Mouse (Mus musculus): ENCODE data around the gene Ist1. TPM values are rescaled to one million over a fixed set of nuclear protein-coding genes. Genes with fewer than 3 reads are reported as not detected.

The Ist1 gene
- polyA plus RNA-seq, 1 experiment from 2014 or later: 197 TPM

DNA sequence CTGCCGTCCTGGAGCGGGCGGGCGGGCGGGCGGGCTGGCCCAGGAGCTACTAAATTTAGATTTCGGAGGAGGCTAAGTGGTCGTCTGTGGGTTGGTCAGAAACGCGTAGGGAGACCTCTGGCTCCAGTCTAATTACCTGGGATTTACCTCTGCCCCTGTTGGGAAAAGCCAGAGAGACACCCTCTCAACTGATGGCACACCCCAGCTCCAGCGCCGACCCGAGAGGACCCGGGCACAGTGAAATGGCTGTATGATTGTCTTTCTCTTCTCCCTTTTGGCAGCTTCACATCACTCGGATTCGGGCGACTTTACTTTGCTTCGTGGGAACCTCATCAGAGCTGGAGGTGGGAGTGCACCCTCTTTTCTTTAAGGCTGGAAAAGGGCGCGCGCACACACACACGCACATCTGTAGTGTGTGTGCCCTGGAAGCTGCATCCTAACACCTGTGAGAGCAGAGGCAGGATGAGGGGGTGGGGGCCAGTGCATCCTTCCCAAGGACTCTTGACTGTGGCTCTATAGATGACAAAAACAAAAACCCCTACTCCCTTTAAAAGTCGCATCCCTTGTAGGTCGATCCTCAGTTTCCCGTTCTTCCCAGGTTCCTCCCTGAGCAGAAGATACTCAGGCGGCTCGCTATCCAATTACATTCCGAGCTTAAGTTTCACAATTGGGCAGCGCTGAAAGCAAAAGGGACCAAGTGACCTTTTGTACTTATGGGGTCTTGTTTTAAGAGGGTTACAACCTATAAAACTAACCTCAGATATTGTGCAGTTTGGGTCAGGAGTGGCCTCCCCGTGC, 13.2 kb upstream of the Ist1 start:
- Histone ChIP-seq H3K9ac (peak overlapping the region; percentile 99), H3K4me1 (peaks cover 22% of the 10 kb centered on the region), H3K9me3 (no peaks in the 10 kb centered on the region), H3K4me3 (peak overlapping the region; percentile 98), H3K4me2 (replicated peaks) (peak overlapping the region; percentile 85), H3K36me3 (peaks cover 32% of the 10 kb centered on the region), H3K27ac (peak overlapping the region; percentile 92; the same call in 1 of the 2 replicates), H3K27me3 (replicated peaks) (peaks cover 6% of the 10 kb centered on the region)
- 1% methylated on average over 30 of the region's 30 CpGs for WGBS
- peak; percentile 61 for ATAC-seq (ENCODE audit: low FRiP score, low read depth)

- Histone ChIP-seq H3K27ac (peak within 1 kb of the TSS; percentile 92), H3K4me2 (replicated peaks) (peak within 1 kb of the TSS; percentile 85), H3K27me3 (replicated peaks) (peaks cover 6% of the 10 kb centered on the region), H3K4me3 (peak within 1 kb of the TSS; percentile 98), H3K9ac (peak within 1 kb of the TSS; percentile 99), H3K36me3 (peaks cover 24% of the 10 kb centered on the region), H3K4me1 (peaks cover 22% of the 10 kb centered on the region), H3K9me3 (no peaks in the 10 kb centered on the region)
- under 1% methylated on average over 77 of the region's 100 CpGs for WGBS
- peak; percentile 86 for ATAC-seq (ENCODE audit: low FRiP score, low read depth)
Measured at GRCm38 (mm10) chr8:109705320-109706075, 12.4 kb upstream of the Ist1 start, which contains the start of gene Zfp821. Zfp821 (plus strand) TSS chr8:109705546.

DNA sequence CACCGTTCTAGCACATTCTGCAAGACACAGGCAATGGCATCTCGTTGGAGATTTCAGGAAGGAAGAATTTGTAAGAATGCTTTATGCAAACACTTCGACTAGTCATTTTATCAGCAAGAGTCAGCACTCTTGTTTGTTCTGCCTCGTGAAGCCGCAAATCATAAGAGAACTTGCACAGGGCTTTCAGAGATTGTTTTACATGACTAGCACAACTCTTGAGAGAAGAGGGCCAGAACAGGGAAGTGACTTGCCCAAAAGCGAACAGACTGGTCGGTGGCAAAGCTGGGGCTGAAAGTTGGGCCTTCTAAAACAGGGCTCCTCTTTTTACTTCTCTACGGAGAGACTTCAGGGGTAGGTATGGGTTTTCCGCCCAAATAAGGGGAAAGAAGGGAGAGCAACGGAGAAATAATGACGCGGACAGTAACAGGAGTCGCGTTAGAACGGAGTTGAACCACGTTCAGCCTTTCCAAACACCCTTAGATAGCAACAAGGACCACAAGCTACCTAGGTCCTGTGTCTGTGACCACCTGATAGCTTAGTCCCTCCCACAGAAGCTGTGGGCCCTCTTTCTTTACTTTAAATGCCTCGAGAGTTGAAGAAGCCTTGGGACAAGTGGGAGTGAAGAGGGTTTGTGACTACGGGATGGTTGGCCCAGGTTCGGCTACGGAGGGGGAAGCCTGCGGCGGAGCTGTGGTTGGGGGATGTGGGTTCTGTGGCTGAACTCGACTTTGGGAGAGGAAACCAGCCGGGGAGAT, 11.7 kb upstream of the Ist1 start:
- Histone ChIP-seq H3K9me3 (no peaks in the 10 kb centered on the region), H3K9ac (peak overlapping the region; percentile 99), H3K36me3 (peaks cover 16% of the 10 kb centered on the region), H3K4me3 (peak overlapping the region; percentile 98), H3K27ac (no peak overlapping the region), H3K27me3 (replicated peaks) (peaks cover 6% of the 10 kb centered on the region), H3K4me1 (peaks cover 22% of the 10 kb centered on the region), H3K4me2 (replicated peaks) (peak overlapping the region; percentile 85)
- 13% methylated on average over 24 of the region's 24 CpGs for WGBS
- peak; percentile 39; the same call in 1 of the 2 replicates for ATAC-seq (ENCODE audit: low FRiP score, low read depth)

DNA sequence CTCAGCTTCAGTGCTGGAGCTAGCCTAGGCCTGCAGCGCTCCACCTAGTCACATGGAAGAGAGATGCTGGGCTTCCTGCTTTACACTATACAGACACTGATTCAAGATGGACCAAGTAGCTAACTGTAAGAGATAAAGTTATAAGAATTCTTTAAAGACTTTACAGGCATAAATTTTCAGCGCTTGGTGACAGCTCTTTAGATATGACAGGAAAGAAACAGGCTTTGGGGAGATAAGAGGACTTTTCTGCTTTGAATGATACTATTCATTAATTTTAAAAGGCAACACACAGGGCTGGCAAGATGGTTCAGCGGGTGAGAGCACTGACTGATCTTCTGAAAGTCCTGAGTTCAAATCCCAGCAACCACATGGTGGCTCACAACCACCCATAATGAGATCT, 5.4 kb upstream of the Ist1 start:
- Histone ChIP-seq H3K4me3 (no peak overlapping the region), H3K9me3 (no peaks in the 10 kb centered on the region), H3K27ac (no peak overlapping the region), H3K9ac (no peak overlapping the region), H3K4me1 (peaks cover 4% of the 10 kb centered on the region; the same call in 1 of the 2 replicates), H3K4me2 (replicated peaks) (no peak overlapping the region), H3K36me3 (no peaks in the 10 kb centered on the region), H3K27me3 (replicated peaks) (no peaks in the 10 kb centered on the region; the same call in none of the 2 replicates)
- WGBS: 81% methylated on average over 3 of the region's 3 CpGs
- no peak for ATAC-seq (ENCODE audit: low FRiP score, low read depth)

GRCm38 (mm10) chr8:109697754-109698153, 4.7 kb upstream of the Ist1 start:
- ATAC-seq (ENCODE audit: low FRiP score, low read depth): no peak
- no peaks in the 10 kb centered on the region; the same call in 1 of the 2 replicates for H3K27me3 ChIP-seq (replicated peaks)
- H3K4me3 ChIP-seq: no peak overlapping the region
- no peak overlapping the region for H3K27ac ChIP-seq
- whole genome bisulfite sequencing: 64% methylated on average over 1 of the region's 1 CpGs
- H3K4me2 ChIP-seq (replicated peaks): no peak overlapping the region
- H3K36me3 ChIP-seq: no peaks in the 10 kb centered on the region
- no peak overlapping the region for H3K9ac ChIP-seq
- H3K9me3 ChIP-seq: no peaks in the 10 kb centered on the region
- peaks cover 4% of the 10 kb centered on the region; the same call in 1 of the 2 replicates for H3K4me1 ChIP-seq

DNA sequence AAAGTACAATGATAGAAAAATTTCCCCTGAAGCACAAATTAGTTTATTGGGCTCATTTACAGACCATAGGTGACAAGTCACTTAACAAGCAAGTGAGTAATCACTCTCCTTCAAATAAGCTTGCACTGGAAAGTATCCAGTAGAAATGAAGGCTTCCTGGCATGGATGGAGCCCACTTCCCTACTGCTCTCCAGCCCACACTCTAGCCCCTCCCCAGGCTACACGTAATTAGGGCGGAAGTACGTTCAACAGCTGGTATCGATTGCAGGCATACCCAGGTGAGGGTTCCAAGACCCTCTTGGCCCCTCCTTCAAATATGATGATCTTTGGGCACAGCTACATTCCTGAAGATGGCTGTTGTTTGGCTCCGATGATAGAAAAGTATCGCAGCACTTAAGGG, 1.1 kb upstream of the Ist1 start:
- no peaks in the 10 kb centered on the region for H3K9me3 ChIP-seq
- no peak overlapping the region for H3K4me3 ChIP-seq
- H3K36me3 ChIP-seq: no peaks in the 10 kb centered on the region
- H3K4me2 ChIP-seq (replicated peaks): peak overlapping the region; percentile 84; the same call in 1 of the 2 replicates
- peaks cover 20% of the 10 kb centered on the region for H3K4me1 ChIP-seq
- H3K27me3 ChIP-seq (replicated peaks): no peaks in the 10 kb centered on the region
- H3K27ac ChIP-seq: no peak overlapping the region
- 49% methylated on average over 6 of the region's 6 CpGs for WGBS
- ATAC-seq (ENCODE audit: low FRiP score, low read depth): no peak
- H3K9ac ChIP-seq: no peak overlapping the region

GRCm38 (mm10) chr8:109692443-109693145, 466 bp downstream of the Ist1 start:
- Histone ChIP-seq H3K27ac (no peak overlapping the region), H3K36me3 (no peaks in the 10 kb centered on the region), H3K4me2 (replicated peaks) (peak overlapping the region; percentile 84), H3K4me3 (peak overlapping the region; percentile 100), H3K9ac (peak overlapping the region; percentile 99), H3K27me3 (replicated peaks) (no peaks in the 10 kb centered on the region), H3K4me1 (peaks cover 20% of the 10 kb centered on the region), H3K9me3 (no peaks in the 10 kb centered on the region)
- WGBS: 1% methylated on average over 38 of the region's 38 CpGs
- peak; percentile 70 for ATAC-seq (ENCODE audit: low FRiP score, low read depth)

GRCm38 (mm10) chr8:109691769-109692168, 1.3 kb downstream of the Ist1 start:
- Histone ChIP-seq H3K27me3 (replicated peaks) (no peaks in the 10 kb centered on the region), H3K4me2 (replicated peaks) (peak overlapping the region; percentile 84), H3K4me3 (peak overlapping the region; percentile 100), H3K27ac (no peak overlapping the region), H3K9ac (peak overlapping the region; percentile 99), H3K4me1 (peaks cover 20% of the 10 kb centered on the region), H3K36me3 (no peaks in the 10 kb centered on the region), H3K9me3 (no peaks in the 10 kb centered on the region)
- whole genome bisulfite sequencing: 67% methylated on average over 5 of the region's 5 CpGs
- no peak for ATAC-seq (ENCODE audit: low FRiP score, low read depth)

DNA sequence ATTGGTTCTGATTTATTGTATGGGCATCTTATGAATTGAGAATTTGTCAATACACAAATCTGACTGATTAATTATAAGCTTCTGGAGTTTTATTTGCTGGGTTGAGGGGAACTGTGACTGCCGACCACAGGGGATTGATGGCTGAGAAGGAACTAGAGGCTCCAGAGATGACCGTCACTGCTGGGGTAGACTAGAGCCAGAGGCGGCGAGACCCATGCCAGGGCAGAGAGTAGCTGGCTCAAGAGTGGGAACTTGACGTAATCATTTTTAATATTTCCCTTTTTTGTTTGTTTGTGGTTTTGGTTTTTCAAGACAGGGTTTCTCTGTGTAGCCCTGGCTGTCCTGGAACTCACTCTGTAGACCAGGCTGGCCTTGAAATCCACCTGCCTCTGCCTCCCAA, 5.8 kb downstream of the Ist1 start:
- peaks cover 12% of the 10 kb centered on the region for H3K36me3 ChIP-seq
- H3K27ac ChIP-seq: no peak overlapping the region
- WGBS: 94% methylated on average over 5 of the region's 5 CpGs
- no peaks in the 10 kb centered on the region for H3K9me3 ChIP-seq
- H3K4me2 ChIP-seq (replicated peaks): no peak overlapping the region
- ATAC-seq (ENCODE audit: low FRiP score, low read depth): no peak
- H3K4me3 ChIP-seq: no peak overlapping the region
- no peak overlapping the region for H3K9ac ChIP-seq
- H3K4me1 ChIP-seq: peaks cover 16% of the 10 kb centered on the region
- H3K27me3 ChIP-seq (replicated peaks): no peaks in the 10 kb centered on the region

- Histone ChIP-seq H3K9me3 (no peaks in the 10 kb centered on the region), H3K4me3 (no peak overlapping the region), H3K4me2 (replicated peaks) (no peak overlapping the region), H3K9ac (no peak overlapping the region), H3K36me3 (peaks cover 60% of the 10 kb centered on the region), H3K4me1 (no peaks in the 10 kb centered on the region), H3K27me3 (replicated peaks) (no peaks in the 10 kb centered on the region), H3K27ac (no peak overlapping the region)
- no peak for ATAC-seq (ENCODE audit: low FRiP score, low read depth)
- 94% methylated on average over 5 of the region's 5 CpGs for WGBS
Measured at GRCm38 (mm10) chr8:109682120-109682519, 10.9 kb downstream of the Ist1 start.

DNA sequence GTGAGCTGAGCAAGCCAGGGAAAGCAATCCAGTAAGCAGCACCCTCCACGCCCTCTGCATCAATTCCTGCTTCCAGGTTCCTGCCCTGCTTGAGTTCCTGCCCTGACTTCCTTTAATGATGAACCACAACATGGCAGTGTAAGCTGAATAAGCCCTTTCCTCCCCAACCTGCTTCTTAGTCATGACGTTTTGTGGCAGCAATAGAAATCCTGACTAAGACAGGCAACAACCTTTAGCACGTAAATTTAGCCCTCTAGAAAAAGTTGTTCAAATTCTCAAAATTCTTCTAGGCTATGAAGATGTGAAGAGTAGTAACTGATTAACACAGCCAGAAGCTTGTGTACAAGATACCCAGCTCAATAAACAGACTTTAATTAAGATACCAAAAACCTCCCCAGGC, 11.5 kb downstream of the Ist1 start:
- Histone ChIP-seq H3K9ac (no peak overlapping the region), H3K27me3 (replicated peaks) (no peaks in the 10 kb centered on the region), H3K4me2 (replicated peaks) (no peak overlapping the region), H3K27ac (no peak overlapping the region), H3K9me3 (no peaks in the 10 kb centered on the region), H3K4me3 (no peak overlapping the region), H3K36me3 (peaks cover 64% of the 10 kb centered on the region), H3K4me1 (no peaks in the 10 kb centered on the region)
- ATAC-seq (ENCODE audit: low FRiP score, low read depth): no peak
- 89% methylated on average over 3 of the region's 3 CpGs for WGBS

Data from neural tube, embryonic 12.5 days (tissue).